Mouse (Mus musculus) G1E (cell line): Measurements from ENCODE around the gene Plcb4. TPM values are rescaled to one million over a fixed set of nuclear protein-coding genes. Genes with fewer than 3 reads are reported as not detected.

ENCODE experiments used
- ATAC-seq: 2 replicates; pipeline ENCODE4 v1.8.0; 2016; ENCODE audit warnings: mild to moderate bottlenecking; ENCODE audit not compliant: insufficient number of reproducible peaks, poor library complexity, low FRiP score, severe bottlenecking; ENCODE audit errors: extremely low read depth
- DNase-seq: peaks from one replicate; pipeline ENCODE4 v3.0.0; 2012; ENCODE audit warnings: low spot score
- H3K27me3 ChIP-seq: 2 replicates; pipeline ENCODE4 v1.6.1; 2012; ENCODE audit warnings: mild to moderate bottlenecking, low read length, inconsistent platforms; ENCODE audit not compliant: insufficient read depth
- H3K36me3 ChIP-seq: replicated peaks from 2 replicates; pipeline ENCODE3; 2012; ENCODE audit warnings: mild to moderate bottlenecking, inconsistent platforms
- H3K4me1 ChIP-seq: 2 replicates; pipeline ENCODE4 v1.6.1; 2012; ENCODE audit warnings: low read depth, low read length, inconsistent platforms, mixed read lengths; ENCODE audit not compliant: insufficient read depth
- H3K4me3 ChIP-seq: 2 replicates; pipeline ENCODE4 v1.5.1; 2012; ENCODE audit warnings: low read depth, mild to moderate bottlenecking, inconsistent platforms, low read length, moderate library complexity, mixed read lengths
- H3K9me3 ChIP-seq: replicated peaks from 2 replicates; pipeline ENCODE4 v1.6.1; 2012; ENCODE audit warnings: inconsistent platforms
- CTCF ChIP-seq: IDR thresholded peaks from 2 replicates; pipeline ENCODE4 v1.5.1; 2012; ENCODE audit warnings: low read depth, low read length, inconsistent platforms, mixed read lengths
- GATA1 ChIP-seq: IDR thresholded peaks from 2 replicates; pipeline ENCODE4 v1.6.1; 2012; ENCODE audit warnings: borderline replicate concordance, low read length, inconsistent platforms, mixed read lengths
- GATA2 ChIP-seq: IDR thresholded peaks from 2 replicates; pipeline ENCODE4 v1.6.1; 2012; ENCODE audit warnings: low read depth, low read length, inconsistent platforms, borderline replicate concordance
- POLR2AphosphoS5 ChIP-seq: IDR thresholded peaks from 2 replicates; pipeline ENCODE4 v1.6.1; 2012; ENCODE audit warnings: low read depth, low read length, inconsistent platforms; ENCODE audit not compliant: insufficient replicate concordance
- TAL1 ChIP-seq: conservative IDR thresholded peaks from 2 replicates; pipeline ENCODE4 v1.6.1; 2012; ENCODE audit warnings: low read depth, low read length, inconsistent platforms, mixed read lengths
- polyA plus RNA-seq: library from polyadenylated mRNA; stranded (reverse); fragments of >175 nt; gene quantifications from 2 replicates; pipeline ENCODE4 v1.2.3, GENCODE M21; 2012
- total RNA-seq, 2 experiments: library from RNA; stranded (forward) in 1 of 2; stranded (reverse) in 1 of 2; fragments of 200-1000 nt in 1 of 2; fragments of >200 nt in 1 of 2; fragmentation: Nextera tagmentation in 1 of 2; gene quantifications; 2 replicates each; pipeline ENCODE4 v1.2.3; 2014 to 2017

Plcb4 gene
- total and polyA plus RNA-seq, 3 experiments = 0.27 TPM; not detected in 2

- H3K27me3 ChIP-seq = no peaks in the 10 kb centered on the region
- H3K36me3 ChIP-seq = no peaks in the 10 kb centered on the region
- H3K4me3 ChIP-seq = no peak overlapping the region
- DNase-seq (no peak), ATAC-seq (no peak)
- H3K9me3 ChIP-seq = peaks cover 56% of the 10 kb centered on the region
- no peaks in the 10 kb centered on the region for H3K4me1 ChIP-seq
- TF ChIP-seq POLR2AphosphoS5 (no peak), GATA2 (no peak), CTCF (no peak), TAL1 (no peak), GATA1 (no peak)
Observed at GRCm38 (mm10) chr2:135918116-135918515, 259.3 kb downstream of the Plcb4 start.

GRCm38 (mm10) chr2:135919641-135920040, 260.8 kb downstream of the Plcb4 start:
- no peaks in the 10 kb centered on the region for H3K36me3 ChIP-seq
- H3K9me3 ChIP-seq = peaks cover 57% of the 10 kb centered on the region
- H3K27me3 ChIP-seq = no peaks in the 10 kb centered on the region
- H3K4me1 ChIP-seq = no peaks in the 10 kb centered on the region
- no peak for ATAC-seq
- TF ChIP-seq CTCF (no peak), POLR2AphosphoS5 (no peak), GATA2 (no peak), TAL1 (no peak), GATA1 (no peak)
- no peak overlapping the region for H3K4me3 ChIP-seq
- no peak for DNase-seq

- ATAC-seq = no peak
- Histone ChIP-seq H3K9me3 (peaks cover 51% of the 10 kb centered on the region), H3K4me3 (no peak overlapping the region), H3K27me3 (no peaks in the 10 kb centered on the region), H3K36me3 (no peaks in the 10 kb centered on the region), H3K4me1 (no peaks in the 10 kb centered on the region)
- DNase-seq = no peak
- TF ChIP-seq GATA2 (no peak), CTCF (no peak), GATA1 (no peak), TAL1 (no peak), POLR2AphosphoS5 (no peak)
Observed at GRCm38 (mm10) chr2:135926660-135927343, 268.0 kb downstream of the Plcb4 start.

GRCm38 (mm10) chr2:135929021-135929720, 270.4 kb downstream of the Plcb4 start:
- Histone ChIP-seq H3K9me3 (peaks cover 57% of the 10 kb centered on the region), H3K36me3 (no peaks in the 10 kb centered on the region), H3K4me3 (no peak overlapping the region), H3K27me3 (no peaks in the 10 kb centered on the region), H3K4me1 (no peaks in the 10 kb centered on the region)
- DNase-seq (no peak), ATAC-seq (no peak)
- TF ChIP-seq TAL1 (no peak), GATA2 (no peak), GATA1 (no peak), POLR2AphosphoS5 (no peak), CTCF (no peak)

- Histone ChIP-seq H3K9me3 (peaks cover 58% of the 10 kb centered on the region), H3K27me3 (no peaks in the 10 kb centered on the region), H3K4me3 (no peak overlapping the region), H3K36me3 (no peaks in the 10 kb centered on the region), H3K4me1 (no peaks in the 10 kb centered on the region)
- no peak for ATAC-seq
- no peak for DNase-seq
- TF ChIP-seq GATA1 = no peak
- no peak for TF ChIP-seq GATA2
- TF ChIP-seq POLR2AphosphoS5 = no peak
- TF ChIP-seq TAL1 = no peak
- TF ChIP-seq CTCF = no peak
Observed at GRCm38 (mm10) chr2:135930696-135931095, 271.9 kb downstream of the Plcb4 start.

- peaks cover 63% of the 10 kb centered on the region for H3K9me3 ChIP-seq
- TF ChIP-seq GATA1 (no peak), GATA2 (no peak), POLR2AphosphoS5 (no peak), CTCF (no peak), TAL1 (no peak)
- no peak for ATAC-seq
Observed at GRCm38 (mm10) chr2:135932569-135932968, 273.8 kb downstream of the Plcb4 start.

More at GRCm38 (mm10) chr2:135932569-135932968, 273.8 kb downstream of the Plcb4 start:
- Histone ChIP-seq H3K4me1 (no peaks in the 10 kb centered on the region), H3K36me3 (no peaks in the 10 kb centered on the region), H3K27me3 (no peaks in the 10 kb centered on the region), H3K4me3 (no peak overlapping the region)
- DNase-seq = no peak
